Mouse (Mus musculus) urinary bladder, adult 2 months (tissue): ENCODE measurements around the gene Tor4a. TPM values are rescaled to one million over a fixed set of nuclear protein-coding genes. Genes with fewer than 3 reads are reported as not detected.
A peak's percentile ranks its signal among the peaks of the same experiment; 100 is the strongest.

Experiments
- DNase-seq: peaks from one replicate; pipeline ENCODE4 v3.0.0; 2022; ENCODE audit warnings: low spot score
- polyA plus RNA-seq: library from polyadenylated mRNA; depleted of rRNA; stranded (reverse); fragments of >200 nt; gene quantifications from 2 replicates; pipeline ENCODE4 v1.2.3, GENCODE M21; 2012; rRNA removed

The Tor4a gene
- polyA plus RNA-seq: 22.6 and 25.3 TPM in 2 replicates

GRCm38 (mm10) chr2:25196172-25196954 is at the start of gene Tor4a:
Gene Tor4a (minus strand): TSS chr2:25196886.
- DNase-seq: peak; percentile 67

- DNase-seq: no peak
These were observed 47.5 kb upstream of the Tor4a start for GRCm38 (mm10) chr2:25244144-25244543.

- DNase-seq: no peak
These were observed 46.7 kb upstream of the Tor4a start for GRCm38 (mm10) chr2:25243342-25243741.

GRCm38 (mm10) chr2:25242101-25242506 is 45.4 kb upstream of the Tor4a start, which contains the start of the genes Rnf208 and Cysrt1:
Gene Rnf208 (plus strand): TSS chr2:25242255.
Gene Cysrt1 (minus strand): TSS chr2:25242452.
- DNase-seq: no peak

- DNase-seq: no peak
These were observed 44.7 kb upstream of the Tor4a start for GRCm38 (mm10) chr2:25241438-25241775.

GRCm38 (mm10) chr2:25240723-25241437 is 44.2 kb upstream of the Tor4a start:
- DNase-seq: no peak

GRCm38 (mm10) chr2:25240310-25240709 is 43.6 kb upstream of the Tor4a start:
- DNase-seq: no peak

- DNase-seq: no peak
These were observed 43.1 kb upstream of the Tor4a start for GRCm38 (mm10) chr2:25239766-25240165.

- no peak for DNase-seq
These were observed 41.4 kb upstream of the Tor4a start for GRCm38 (mm10) chr2:25238106-25238505.

- no peak for DNase-seq
These were observed 40.8 kb upstream of the Tor4a start for GRCm38 (mm10) chr2:25237522-25237921.

- no peak for DNase-seq
These were observed 39.9 kb upstream of the Tor4a start, which contains the start of gene Rnf224 for GRCm38 (mm10) chr2:25236614-25237013. Gene Rnf224 (minus strand): TSS chr2:25236787.

- DNase-seq: no peak
These were observed 38.0 kb upstream of the Tor4a start for GRCm38 (mm10) chr2:25234551-25235220.

- DNase-seq: no peak
These were observed 37.4 kb upstream of the Tor4a start, which contains the start of gene Slc34a3 for GRCm38 (mm10) chr2:25234050-25234449. Gene Slc34a3 (minus strand): TSS chr2:25234364.

- no peak for DNase-seq
These were observed 36.7 kb upstream of the Tor4a start for GRCm38 (mm10) chr2:25233421-25233820.

GRCm38 (mm10) chr2:25231038-25231437 is 34.4 kb upstream of the Tor4a start:
- no peak for DNase-seq

- DNase-seq: no peak
These were observed 33.9 kb upstream of the Tor4a start for GRCm38 (mm10) chr2:25230581-25230980.

GRCm38 (mm10) chr2:25229582-25229981 is 32.9 kb upstream of the Tor4a start:
- no peak for DNase-seq

- DNase-seq: no peak
These were observed 32.4 kb upstream of the Tor4a start for GRCm38 (mm10) chr2:25228995-25229530.

- DNase-seq: peak; percentile 74
These were observed 31.8 kb upstream of the Tor4a start for GRCm38 (mm10) chr2:25228431-25228889.

- no peak for DNase-seq
These were observed 30.7 kb upstream of the Tor4a start for GRCm38 (mm10) chr2:25227406-25227805.

GRCm38 (mm10) chr2:25226864-25227263 is 30.2 kb upstream of the Tor4a start:
- DNase-seq: no peak

GRCm38 (mm10) chr2:25225811-25226379 is 29.2 kb upstream of the Tor4a start:
- no peak for DNase-seq
